Mouse (Mus musculus) adrenal gland, postnatal 10 days (tissue): Measurements from ENCODE around the gene Prkar2b. TPM values are rescaled to one million over a fixed set of nuclear protein-coding genes. Genes with fewer than 3 reads are reported as not detected.

Experiments
- DNase-seq: peaks from one replicate; pipeline ENCODE4 v3.0.0; 2021; ENCODE audit warnings: mixed read lengths
- total RNA-seq, 2 experiments: library from RNA; stranded (reverse); gene quantifications; 2 replicates each; pipeline ENCODE4 v1.2.3; 2021

The Prkar2b gene
- total RNA-seq, 2 experiments from 2014 or later: 574 to 579 TPM

DNA sequence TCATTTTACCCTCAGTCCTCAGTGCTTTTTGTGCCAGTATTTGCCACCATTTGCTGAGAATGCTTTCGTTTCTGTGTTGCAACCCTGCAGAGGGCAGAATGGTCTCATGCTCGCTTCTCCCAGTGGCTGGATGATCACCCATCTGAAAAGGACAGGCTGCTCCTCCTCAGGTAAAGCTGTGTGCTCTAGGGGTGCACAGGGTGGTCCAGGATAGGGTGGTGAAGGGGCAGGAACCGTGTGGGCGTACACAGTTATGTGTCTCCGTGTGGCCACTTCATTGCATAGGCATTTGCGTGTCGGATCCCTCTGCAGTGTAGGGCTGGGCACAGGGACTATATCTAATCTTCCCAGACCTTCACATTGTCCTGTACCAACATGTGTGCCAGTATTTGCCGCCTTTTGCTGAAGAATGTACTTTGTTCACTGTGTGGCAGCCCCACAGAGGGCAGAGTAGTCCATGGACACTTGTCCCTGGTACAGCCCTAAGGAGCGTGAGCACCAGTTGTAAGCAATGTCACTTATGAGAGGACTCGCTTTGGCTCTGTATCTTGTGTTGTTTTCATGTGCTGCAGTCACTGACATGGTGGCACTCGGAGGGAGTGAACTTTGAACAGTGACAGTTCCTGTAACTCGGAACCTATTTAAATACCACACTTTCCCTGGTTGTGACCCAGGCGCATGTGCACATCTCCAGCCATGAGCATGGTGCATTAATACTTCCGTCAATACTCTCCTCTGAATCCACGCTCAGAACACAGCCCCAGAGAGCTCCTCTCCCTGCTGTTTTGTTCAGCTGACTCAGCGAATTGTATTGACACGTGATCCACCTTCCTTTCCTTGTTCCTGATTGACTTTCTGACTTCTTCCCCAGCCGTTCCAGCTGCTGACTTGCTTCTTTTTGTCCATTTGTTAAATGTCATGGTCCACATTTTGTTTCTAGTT is 140.4 kb downstream of the Prkar2b start:
- DNase-seq: no peak

DNA sequence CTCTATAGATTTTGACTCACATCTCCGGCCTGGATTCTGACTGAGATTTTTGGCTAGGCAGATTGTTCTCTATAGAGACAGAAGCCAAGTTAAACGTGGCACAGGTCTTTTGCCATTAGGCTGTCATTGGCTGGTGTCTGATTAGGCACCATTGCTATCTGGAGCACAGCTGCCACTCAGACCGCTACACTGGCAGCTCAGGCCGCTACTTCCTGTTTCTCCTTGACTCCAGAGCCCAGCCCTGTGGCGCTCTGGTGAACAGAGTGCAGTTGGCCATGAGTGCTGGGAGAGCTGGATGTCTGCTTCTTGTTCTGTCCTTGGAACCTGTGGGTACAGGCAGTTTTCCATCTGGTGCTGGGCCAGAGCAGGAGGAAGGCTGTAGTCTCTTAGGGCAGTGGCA is 143.9 kb downstream of the Prkar2b start:
- DNase-seq: peak; percentile 84

DNA sequence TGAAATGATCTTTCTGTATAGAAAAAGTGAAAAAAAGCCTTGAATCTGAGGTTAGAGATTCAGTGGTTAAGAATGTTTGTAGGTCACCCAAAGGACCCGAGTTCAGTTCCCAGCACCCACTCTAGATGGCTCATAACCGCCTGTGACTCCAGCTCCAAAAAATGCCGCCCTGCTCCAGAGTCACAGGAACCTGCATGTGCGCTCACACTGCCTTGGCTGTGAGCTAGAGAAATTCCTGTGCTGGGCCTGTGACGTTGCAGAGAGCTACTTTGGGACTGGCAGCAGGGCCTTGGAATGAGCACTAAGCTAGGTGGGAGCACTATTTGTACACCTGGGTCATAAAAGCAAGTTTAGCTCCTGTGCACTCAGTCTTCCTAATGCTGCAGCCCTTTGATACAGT is 144.4 kb downstream of the Prkar2b start:
- no peak for DNase-seq

DNA sequence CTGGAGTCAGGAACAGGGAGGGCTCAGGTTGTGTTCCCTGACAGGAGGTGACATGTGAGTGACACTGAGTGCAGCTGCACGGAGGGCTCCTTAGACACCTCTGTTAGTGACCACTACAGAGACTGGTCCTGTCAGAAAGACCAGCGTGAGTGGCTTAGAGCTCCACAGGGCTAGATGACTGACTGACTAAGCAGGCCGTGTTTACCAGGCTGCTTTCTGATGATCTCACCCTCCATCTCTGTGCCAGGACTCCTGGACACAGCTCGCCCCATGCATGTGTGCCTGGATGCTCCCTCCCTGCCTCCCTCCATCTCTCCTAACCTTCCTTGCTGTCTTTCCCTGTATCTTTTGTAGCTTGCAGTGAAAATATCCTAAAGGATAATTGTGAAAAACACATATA is 147.5 kb downstream of the Prkar2b start:
- DNase-seq: peak; percentile 41

DNA sequence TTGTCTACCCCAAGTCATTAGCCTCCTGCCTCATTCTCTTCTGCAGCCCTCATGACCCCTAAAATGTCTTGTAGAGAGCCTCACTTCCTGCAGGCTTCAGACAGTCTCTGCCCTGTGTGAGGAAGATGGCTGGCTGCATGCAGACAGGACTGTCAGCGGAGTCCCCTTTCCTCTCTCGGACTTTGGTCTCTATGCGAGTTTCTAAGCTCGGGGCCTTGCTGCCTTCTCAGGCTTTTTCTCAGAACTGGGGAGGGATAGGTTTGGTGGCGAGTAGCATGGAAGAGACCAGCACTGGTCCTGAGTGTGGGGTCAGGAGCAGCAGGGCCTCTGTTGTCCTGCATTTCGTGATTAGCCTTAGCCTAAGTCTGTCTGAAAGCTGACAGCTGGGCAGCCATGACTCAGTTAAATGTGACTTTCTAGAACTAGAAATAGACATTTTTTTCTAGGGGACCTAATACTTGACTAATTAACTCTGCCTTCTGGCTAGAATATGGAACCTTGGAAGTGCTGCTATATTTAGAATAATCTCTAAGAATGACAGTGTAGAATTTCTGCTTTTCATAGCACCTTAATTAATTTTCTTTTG is 148.0 kb downstream of the Prkar2b start:
- DNase-seq: no peak

Other genes with a start within 250 kb of the Prkar2b start
- gene Hbp1, start 110.8 kb downstream of the Prkar2b start, total RNA-seq: 100 to 1,000 TPM; 106 to 116 TPM
- gene Pik3cg, start 147.4 kb upstream of the Prkar2b start, total RNA-seq: 1 to 10 TPM; 2.8 to 3.4 TPM